Mouse (Mus musculus) leukemia stem cell, adult 10-12 weeks (primary cell): ENCODE results near the gene Kcns3. TPM values are rescaled to one million over a fixed set of nuclear protein-coding genes. Genes with fewer than 3 reads are reported as not detected.

Source experiments
- polyA plus RNA-seq: library from polyadenylated mRNA; stranded (reverse); fragments of >175 nt; gene quantifications from 2 replicates; pipeline ENCODE4 v1.2.3, GENCODE M21; 2012; ENCODE audit warnings: low replicate concordance

Kcns3 gene
- not detected in 2 replicates for polyA plus RNA-seq

GRCm38 (mm10) chr12:11151015-11151414 is at the start of gene Kcns3:
Kcns3 (minus strand) TSS chr12:11151056.

Other genes with a start within 250 kb of the Kcns3 start
- 0.55 TPM in 1 of 2 replicates, not detected in the other for gene Msgn1, start 57.9 kb upstream of the Kcns3 start, polyA plus RNA-seq
- gene Gen1, start 114.7 kb upstream of the Kcns3 start, polyA plus RNA-seq: 0.35 and 1.8 TPM in 2 replicates
- gene Smc6, start 114.8 kb upstream of the Kcns3 start, polyA plus RNA-seq: 43.7 and 74.5 TPM in 2 replicates